In genomic region chr2:24425630-24426029, GRCm38 (mm10) we compare ENCODE assay signal across 29 mouse cellular contexts. TPM values are rescaled to one million over a fixed set of nuclear protein-coding genes. Genes with fewer than 3 reads are reported as not detected.
DNase-seq lines count a peak whose midpoint lies in the region; ATAC-seq lines count a peak whose summit lies in the region.
"Had no signal": no experiment of that assay in that cellular context is flagged by ENCODE, and none has a peak within 500 bp of the region (broad histone marks: within the 10 kb centered on the region; RNA-seq: fewer than 3 reads in every experiment).

No protein-coding gene starts in this region.

- DNase-seq in heart, adult 11 months = peak; percentile 13
- no peak for DNase-seq in embryonic facial prominence, embryonic 10.5 days (ENCODE audit: low spot score)
- DNase-seq: adrenal gland, adult 2 months; adrenal gland, postnatal 14 days; cerebellum, adult 11 months; cerebellum, adult 2 months; cerebellum, adult 9-11 months; cerebellum, postnatal 25 days; embryo, embryonic 11 days; gastrocnemius, postnatal 25 days; heart, postnatal 10 days; heart, postnatal 36 days had no signal

- no peak overlapping the region for H3K4me2 ChIP-seq in heart, embryonic 11.5 days
- no peak overlapping the region for H3K4me2 ChIP-seq in kidney, embryonic 16.5 days (replicated peaks; ENCODE audit: low read depth, low read length)
- no peak overlapping the region for H3K4me2 ChIP-seq in kidney, embryonic 14.5 days (replicated peaks; ENCODE audit: low read depth, low read length)
- H3K4me2 ChIP-seq: forebrain, embryonic 13.5 days; heart, embryonic 12.5 days; heart, embryonic 15.5 days; hindbrain, embryonic 14.5 days had no signal

- H3K27me3 ChIP-seq in heart, embryonic 11.5 days (ENCODE audit: control insufficient read depth, insufficient read depth, low read length) = no peaks in the 10 kb centered on the region
- H3K27me3 ChIP-seq in kidney, embryonic 16.5 days (ENCODE audit: insufficient read depth, low read length) = no peaks in the 10 kb centered on the region
- H3K27me3 ChIP-seq in kidney, embryonic 14.5 days (ENCODE audit: control insufficient read depth, insufficient read depth, low read length) = no peaks in the 10 kb centered on the region
- H3K27me3 ChIP-seq in embryonic facial prominence, embryonic 10.5 days (replicated peaks; ENCODE audit: low read depth, poor library complexity, severe bottlenecking) = 0 out of 2 replicates have a peak, but pooled peaks cover 4% of the 10 kb centered on the region
- H3K27me3 ChIP-seq: heart, embryonic 12.5 days; heart, embryonic 15.5 days; Patski had no signal

- H3K4me1 ChIP-seq in heart, embryonic 11.5 days (ENCODE audit: control insufficient read depth, insufficient read depth, low read length) = no peaks in the 10 kb centered on the region
- peaks cover 44% of the 10 kb centered on the region for H3K4me1 ChIP-seq in kidney, embryonic 16.5 days (ENCODE audit: insufficient read depth, low read length)
- peaks cover 15% of the 10 kb centered on the region for H3K4me1 ChIP-seq in kidney, embryonic 14.5 days (ENCODE audit: control insufficient read depth, insufficient read depth, low read length)
- peaks cover 6% of the 10 kb centered on the region; the same call in 1 of the 2 replicates for H3K4me1 ChIP-seq in embryonic facial prominence, embryonic 10.5 days
- H3K4me1 ChIP-seq: heart, embryonic 12.5 days; heart, embryonic 15.5 days had no signal

- H3K9me3 ChIP-seq in heart, embryonic 11.5 days (replicated peaks; ENCODE audit: control insufficient read depth, low read length) = no peaks in the 10 kb centered on the region
- no peaks in the 10 kb centered on the region for H3K9me3 ChIP-seq in kidney, embryonic 16.5 days (ENCODE audit: low read length)
- no peaks in the 10 kb centered on the region for H3K9me3 ChIP-seq in kidney, embryonic 14.5 days (ENCODE audit: control insufficient read depth, low read length)
- H3K9me3 ChIP-seq in embryonic facial prominence, embryonic 10.5 days = no peaks in the 10 kb centered on the region
- H3K9me3 ChIP-seq: forebrain, embryonic 10.5 days; forebrain, embryonic 13.5 days; heart, embryonic 12.5 days; heart, embryonic 15.5 days had no signal

- ATAC-seq in heart, embryonic 11.5 days (replicated peaks; ENCODE audit: insufficient number of reproducible peaks, low FRiP score, low TSS enrichment) = no peak
- ATAC-seq in kidney, embryonic 16.5 days (ENCODE audit: low FRiP score, low TSS enrichment) = no peak
- no peak for ATAC-seq in kidney, embryonic 14.5 days (ENCODE audit: low FRiP score, low TSS enrichment)
- 0 out of 2 replicates have a peak, but pooled peaks have one; percentile 46 for ATAC-seq in megakaryocyte, adult 5-6 weeks (ENCODE audit: poor library complexity, severe bottlenecking)
- ATAC-seq in activated CD4-positive, CD25-positive, alpha-beta regulatory T cell, adult 4 months = no peak
- ATAC-seq: forebrain, embryonic 13.5 days; forebrain, embryonic 16.5 days; hindbrain, postnatal 0 days; inflammation-experienced regulatory T-cells, adult 6 months; Patski had no signal

- H3K27ac ChIP-seq in heart, embryonic 11.5 days (ENCODE audit: low read depth, low read length) = no peak overlapping the region
- peak overlapping the region; percentile 58 for H3K27ac ChIP-seq in kidney, embryonic 16.5 days (ENCODE audit: low read length)
- H3K27ac ChIP-seq in kidney, embryonic 14.5 days (ENCODE audit: low read depth, low read length) = no peak overlapping the region
- no peak overlapping the region for H3K27ac ChIP-seq in embryonic facial prominence, embryonic 10.5 days (replicated peaks)
- H3K27ac ChIP-seq: forebrain, embryonic 10.5 days; forebrain, embryonic 13.5 days; heart, embryonic 15.5 days; hindbrain, embryonic 14.5 days; hindbrain, postnatal 0 days had no signal

- H3K9ac ChIP-seq in heart, embryonic 11.5 days (ENCODE audit: low read depth, low read length) = no peak overlapping the region
- no peak overlapping the region for H3K9ac ChIP-seq in kidney, embryonic 16.5 days (replicated peaks; ENCODE audit: low read length)
- H3K9ac ChIP-seq in kidney, embryonic 14.5 days (ENCODE audit: low read depth, low read length) = no peak overlapping the region
- H3K9ac ChIP-seq: forebrain, embryonic 13.5 days; heart, embryonic 12.5 days; heart, embryonic 15.5 days; hindbrain, embryonic 14.5 days had no signal

- H3K4me3 ChIP-seq in heart, embryonic 11.5 days (ENCODE audit: low read depth, low read length) = no peak overlapping the region
- no peak overlapping the region for H3K4me3 ChIP-seq in kidney, embryonic 16.5 days (ENCODE audit: low read length)
- H3K4me3 ChIP-seq in kidney, embryonic 14.5 days (ENCODE audit: low read length) = no peak overlapping the region
- H3K4me3 ChIP-seq in embryonic facial prominence, embryonic 10.5 days = no peak overlapping the region
- H3K4me3 ChIP-seq: forebrain, embryonic 10.5 days; forebrain, embryonic 13.5 days; heart, embryonic 12.5 days; heart, embryonic 15.5 days had no signal

- 65% methylated on average over 2 of the region's 2 CpGs for WGBS in heart, embryonic 11.5 days (ENCODE audit: insufficient replicate concordance)
- WGBS in kidney, embryonic 16.5 days = 72% methylated on average over 2 of the region's 2 CpGs
- 75% methylated on average over 2 of the region's 2 CpGs for WGBS in kidney, embryonic 14.5 days
- 83% methylated on average over 2 of the region's 2 CpGs for WGBS in embryonic facial prominence, embryonic 10.5 days

- no peaks in the 10 kb centered on the region for H3K36me3 ChIP-seq in heart, embryonic 11.5 days (ENCODE audit: control insufficient read depth, insufficient read depth, low read length)
- peaks cover 20% of the 10 kb centered on the region for H3K36me3 ChIP-seq in kidney, embryonic 16.5 days (ENCODE audit: insufficient read depth, low read length)
- peaks cover 22% of the 10 kb centered on the region for H3K36me3 ChIP-seq in kidney, embryonic 14.5 days (ENCODE audit: control insufficient read depth, insufficient read depth, low read length)
- no peaks in the 10 kb centered on the region for H3K36me3 ChIP-seq in embryonic facial prominence, embryonic 10.5 days (replicated peaks)
- H3K36me3 ChIP-seq: forebrain, embryonic 10.5 days; heart, embryonic 12.5 days; heart, embryonic 15.5 days had no signal

RNA-seq across cellular contexts. Expression of gene Pax8, which starts 49.8 kb away (rescaled TPM):
- polyA plus RNA-seq in heart, embryonic 11.5 days (2014; fragmentation: Nextera tagmentation; extraction: Ambion mirVana) = 0.27 TPM in 1 of 2 replicates, not detected in the other
- 134 and 160 TPM in 2 replicates for polyA plus RNA-seq in kidney, embryonic 16.5 days (2015; fragmentation: Nextera tagmentation; extraction: Ambion mirVana)
- 89.8 and 140 TPM in 2 replicates for polyA plus RNA-seq in kidney, embryonic 14.5 days (2014; fragmentation: Nextera tagmentation; extraction: Ambion mirVana)
- total RNA-seq in megakaryocyte, adult 5-6 weeks (2015) = 0.52 and 2.4 TPM in 2 replicates
- 0.24 and 0.48 TPM in 2 replicates for total RNA-seq in megakaryocyte, adult 5-6 weeks (2017)
- polyA plus RNA-seq in embryonic facial prominence, embryonic 10.5 days (2016; fragmentation: Nextera tagmentation; extraction: Ambion mirVana) = 1.1 and 3.0 TPM in 2 replicates
- not detected for polyA plus RNA-seq in activated CD4-positive, CD25-positive, alpha-beta regulatory T cell, adult 4 months (2017; shearing (Covaris generic))
- total RNA-seq: adrenal gland, adult 2 months; adrenal gland, postnatal 14 days; gastrocnemius, adult 18-20 months; gastrocnemius, postnatal 25 days; heart, adult 8-10 months; heart, postnatal 10 days; heart, postnatal 36 days had no signal
- polyA plus RNA-seq: adrenal gland, adult 2 months; cortical plate, adult 2 months; heart, embryonic 12.5 days; heart, embryonic 15.5 days; inflammation-experienced regulatory T-cells, adult 6 months had no signal

RNA-seq across cellular contexts. Expression of gene Psd4, which starts 58.2 kb away (rescaled TPM):
- polyA plus RNA-seq in heart, embryonic 11.5 days (2014; fragmentation: Nextera tagmentation; extraction: Ambion mirVana) = 0.42 and 0.46 TPM in 2 replicates
- polyA plus RNA-seq in kidney, embryonic 16.5 days (2015; fragmentation: Nextera tagmentation; extraction: Ambion mirVana) = 2.4 and 3.1 TPM in 2 replicates
- 1.1 and 4.6 TPM in 2 replicates for polyA plus RNA-seq in kidney, embryonic 14.5 days (2014; fragmentation: Nextera tagmentation; extraction: Ambion mirVana)
- total RNA-seq in megakaryocyte, adult 5-6 weeks (2015) = 31.0 and 32.2 TPM in 2 replicates
- total RNA-seq in megakaryocyte, adult 5-6 weeks (2017) = 64.7 and 71.7 TPM in 2 replicates
- 0.52 and 0.81 TPM in 2 replicates for polyA plus RNA-seq in embryonic facial prominence, embryonic 10.5 days (2016; fragmentation: Nextera tagmentation; extraction: Ambion mirVana)
- polyA plus RNA-seq in activated CD4-positive, CD25-positive, alpha-beta regulatory T cell, adult 4 months (2017; shearing (Covaris generic)) = 10 to 100 TPM; 65.6 to 75.6 TPM

Comparison
In these comparisons a context has a peak if more than half of its experiments do, and no peak if none do; other contexts are left out.
1. RNA of gene Pax8, which starts 49.8 kb away (polyA plus RNA-seq): 89.8 to 140 TPM in kidney, embryonic 14.5 days and 134 to 160 TPM in kidney, embryonic 16.5 days; 1.1 to 3.0 TPM in embryonic facial prominence, embryonic 10.5 days, 0.27 TPM in heart, embryonic 11.5 days and not detected in activated CD4-positive, CD25-positive, alpha-beta regulatory T cell, adult 4 months; every median in the first group is over 10 times any median in the second.
2. RNA of gene Psd4, which starts 58.2 kb away (polyA plus RNA-seq): 65.6 to 75.6 TPM in activated CD4-positive, CD25-positive, alpha-beta regulatory T cell, adult 4 months; 1.1 to 4.6 TPM in kidney, embryonic 14.5 days, 2.4 to 3.1 TPM in kidney, embryonic 16.5 days, 0.52 to 0.81 TPM in embryonic facial prominence, embryonic 10.5 days and 0.42 to 0.46 TPM in heart, embryonic 11.5 days; every median in the first group is over 10 times any median in the second.